ENCODE assay signal across 8 mouse cellular contexts in genomic region chr9:123525095-123525494, GRCm38 (mm10). TPM values are rescaled to one million over a fixed set of nuclear protein-coding genes. Genes with fewer than 3 reads are reported as not detected.
DNase-seq lines count a peak whose midpoint lies in the region; ATAC-seq lines count a peak whose summit lies in the region.
"Had no signal": no experiment of that assay in that cellular context is flagged by ENCODE, and none has a peak within 500 bp of the region (broad histone marks: within the 10 kb centered on the region; RNA-seq: fewer than 3 reads in every experiment).

No protein-coding gene starts in this region.

- 0% methylated on average over 1 of the region's 1 CpGs for WGBS in midbrain, embryonic 14.5 days

- H3K4me3 ChIP-seq in midbrain, embryonic 14.5 days (replicated peaks; ENCODE audit: low read depth, low read length) = no peak overlapping the region
- H3K4me3 ChIP-seq: neural tube, embryonic 12.5 days had no signal

- 0 out of 2 replicates have a peak, but pooled peaks cover 3% of the 10 kb centered on the region for H3K36me3 ChIP-seq in midbrain, embryonic 14.5 days (ENCODE audit: control insufficient read depth, insufficient read depth, low read length)

- no peaks in the 10 kb centered on the region for H3K27me3 ChIP-seq in midbrain, embryonic 14.5 days (ENCODE audit: control insufficient read depth, insufficient read depth, low read length)
- H3K27me3 ChIP-seq: neural tube, embryonic 12.5 days had no signal

- DNase-seq in ovary, postnatal 14 days (ENCODE audit: low spot score) = peak; percentile 34
- DNase-seq in ovary, adult 18-20 months (ENCODE audit: low spot score) = no peak
- DNase-seq in adrenal gland, adult 2 months = peak; percentile 53
- peak; percentile 82 for DNase-seq in embryo, embryonic 11 days
- peak; percentile 55 to 81 for DNase-seq in kidney, postnatal 36 days
- peak; percentile 90 for DNase-seq in midbrain, embryonic 14.5 days
- peak; percentile 50 for DNase-seq in telencephalon, adult 2 months (ENCODE audit: low read depth, low spot score)

- H3K4me1 ChIP-seq in midbrain, embryonic 14.5 days (ENCODE audit: control insufficient read depth, insufficient read depth, low read length) = peaks cover 8% of the 10 kb centered on the region; the same call in 1 of the 2 replicates
- H3K4me1 ChIP-seq: neural tube, embryonic 12.5 days had no signal

- no peak overlapping the region for H3K9ac ChIP-seq in midbrain, embryonic 14.5 days (replicated peaks; ENCODE audit: low read length)
- H3K9ac ChIP-seq: neural tube, embryonic 12.5 days had no signal

- no peak for ATAC-seq in midbrain, embryonic 14.5 days (ENCODE audit: low FRiP score, low TSS enrichment)

- no peaks in the 10 kb centered on the region for H3K9me3 ChIP-seq in midbrain, embryonic 14.5 days (ENCODE audit: control insufficient read depth, low read length)
- H3K9me3 ChIP-seq: neural tube, embryonic 12.5 days had no signal

- 0 out of 2 replicates have a peak overlapping the region, but pooled peaks have one; percentile 45 for H3K27ac ChIP-seq in midbrain, embryonic 14.5 days (replicated peaks; ENCODE audit: low read depth, low read length)
- H3K27ac ChIP-seq: neural tube, embryonic 12.5 days had no signal

- no peak overlapping the region for H3K4me2 ChIP-seq in midbrain, embryonic 14.5 days (ENCODE audit: low read length)
- H3K4me2 ChIP-seq: neural tube, embryonic 12.5 days had no signal

RNA-seq across cellular contexts. Expression of gene Sacm1l, which starts 4.5 kb away (rescaled TPM):
- 100 to 1,000 TPM in 1 of 2 experiments, 10 to 100 TPM in 1; 75.2 to 160 TPM for total RNA-seq in adrenal gland, adult 2 months (2021)
- 1.8 and 2.3 TPM in 2 replicates for polyA plus RNA-seq in adrenal gland, adult 2 months (2012; rRNA removed)
- 50.4 and 57.0 TPM in 2 replicates for polyA plus RNA-seq in midbrain, embryonic 14.5 days (2014; fragmentation: Nextera tagmentation; extraction: Ambion mirVana)

RNA-seq across cellular contexts. Expression of gene Limd1, which starts 46.6 kb away (rescaled TPM):
- 10 to 100 TPM; 28.7 to 33.0 TPM for total RNA-seq in adrenal gland, adult 2 months (2021)
- 30.2 and 48.8 TPM in 2 replicates for polyA plus RNA-seq in adrenal gland, adult 2 months (2012; rRNA removed)
- polyA plus RNA-seq in midbrain, embryonic 14.5 days (2014; fragmentation: Nextera tagmentation; extraction: Ambion mirVana) = 11.8 and 16.4 TPM in 2 replicates

Comparison
In these comparisons a context has a peak if more than half of its experiments do, and no peak if none do; other contexts are left out.
1. RNA of gene Sacm1l, which starts 4.5 kb away (polyA plus RNA-seq): 50.4 to 57.0 TPM in midbrain, embryonic 14.5 days; 1.8 to 2.3 TPM in adrenal gland, adult 2 months; every median in the first group is over 10 times any median in the second.